ENCODE assay signal across 16 mouse cellular contexts in genomic region chr2:81143600-81143999, GRCm38 (mm10).
DNase-seq lines count a peak whose midpoint lies in the region; ATAC-seq and TF ChIP-seq lines count a peak whose summit lies in the region.
"Had no signal": no experiment of that assay in that cellular context is flagged by ENCODE, and none has a peak within 500 bp of the region (broad histone marks: within the 10 kb centered on the region; RNA-seq: fewer than 3 reads in every experiment).

No protein-coding gene starts in this region.

- H3K27me3 ChIP-seq in kidney, embryonic 14.5 days (ENCODE audit: control insufficient read depth, insufficient read depth, low read length) = no peaks in the 10 kb centered on the region
- no peaks in the 10 kb centered on the region for H3K27me3 ChIP-seq in neural tube, embryonic 12.5 days (replicated peaks)
- H3K27me3 ChIP-seq in neural tube, embryonic 15.5 days (replicated peaks) = no peaks in the 10 kb centered on the region
- H3K27me3 ChIP-seq in hindbrain, postnatal 0 days (ENCODE audit: insufficient read depth, low read length) = no peaks in the 10 kb centered on the region
- no peaks in the 10 kb centered on the region for H3K27me3 ChIP-seq in stomach, embryonic 16.5 days (ENCODE audit: control insufficient read depth, insufficient read depth, low read length)
- H3K27me3 ChIP-seq: embryonic facial prominence, embryonic 15.5 days; Patski had no signal

- no peak overlapping the region for H3K4me3 ChIP-seq in kidney, embryonic 14.5 days (ENCODE audit: low read length)
- H3K4me3 ChIP-seq in neural tube, embryonic 12.5 days = no peak overlapping the region
- H3K4me3 ChIP-seq in neural tube, embryonic 15.5 days (replicated peaks) = no peak overlapping the region
- H3K4me3 ChIP-seq in hindbrain, postnatal 0 days (ENCODE audit: low read length) = no peak overlapping the region
- no peak overlapping the region for H3K4me3 ChIP-seq in stomach, embryonic 16.5 days (replicated peaks; ENCODE audit: low read length)
- H3K4me3 ChIP-seq: embryonic facial prominence, embryonic 15.5 days; gastrocnemius, adult 2 months had no signal

- H3K4me1 ChIP-seq in kidney, embryonic 14.5 days (ENCODE audit: control insufficient read depth, insufficient read depth, low read length) = no peaks in the 10 kb centered on the region
- no peaks in the 10 kb centered on the region for H3K4me1 ChIP-seq in neural tube, embryonic 12.5 days
- peaks cover 2% of the 10 kb centered on the region; the same call in 1 of the 2 replicates for H3K4me1 ChIP-seq in neural tube, embryonic 15.5 days
- H3K4me1 ChIP-seq in hindbrain, postnatal 0 days (ENCODE audit: insufficient read depth, low read length) = no peaks in the 10 kb centered on the region
- H3K4me1 ChIP-seq in stomach, embryonic 16.5 days (ENCODE audit: control insufficient read depth, insufficient read depth, low read length) = no peaks in the 10 kb centered on the region
- H3K4me1 ChIP-seq: embryonic facial prominence, embryonic 15.5 days had no signal

- no peak overlapping the region for H3K4me2 ChIP-seq in kidney, embryonic 14.5 days (replicated peaks; ENCODE audit: low read depth, low read length)
- no peak overlapping the region for H3K4me2 ChIP-seq in neural tube, embryonic 12.5 days (replicated peaks)
- no peak overlapping the region for H3K4me2 ChIP-seq in neural tube, embryonic 15.5 days
- H3K4me2 ChIP-seq in hindbrain, postnatal 0 days (ENCODE audit: low read depth, low read length) = no peak overlapping the region
- no peak overlapping the region for H3K4me2 ChIP-seq in stomach, embryonic 16.5 days (ENCODE audit: low read depth, low read length)
- H3K4me2 ChIP-seq: embryonic facial prominence, embryonic 15.5 days; midbrain, embryonic 11.5 days had no signal

- no peak for TF ChIP-seq CTCF in hindbrain, postnatal 0 days (IDR thresholded peaks at IDR 0.05; ENCODE audit: low read depth)

- no peak overlapping the region for H3K9ac ChIP-seq in kidney, embryonic 14.5 days (ENCODE audit: low read depth, low read length)
- no peak overlapping the region for H3K9ac ChIP-seq in neural tube, embryonic 12.5 days
- H3K9ac ChIP-seq in neural tube, embryonic 15.5 days (replicated peaks) = no peak overlapping the region
- no peak overlapping the region for H3K9ac ChIP-seq in hindbrain, postnatal 0 days (replicated peaks; ENCODE audit: low read length)
- no peak overlapping the region for H3K9ac ChIP-seq in stomach, embryonic 16.5 days (ENCODE audit: low read length)
- H3K9ac ChIP-seq: embryonic facial prominence, embryonic 15.5 days; liver, embryonic 14.5 days had no signal

- H3K9me3 ChIP-seq in kidney, embryonic 14.5 days (ENCODE audit: control insufficient read depth, low read length) = no peaks in the 10 kb centered on the region
- H3K9me3 ChIP-seq in neural tube, embryonic 12.5 days = no peaks in the 10 kb centered on the region
- H3K9me3 ChIP-seq in neural tube, embryonic 15.5 days (replicated peaks) = no peaks in the 10 kb centered on the region
- H3K9me3 ChIP-seq in hindbrain, postnatal 0 days (ENCODE audit: low read length) = no peaks in the 10 kb centered on the region
- no peaks in the 10 kb centered on the region for H3K9me3 ChIP-seq in stomach, embryonic 16.5 days (replicated peaks; ENCODE audit: control insufficient read depth, low read length)
- H3K9me3 ChIP-seq: embryonic facial prominence, embryonic 15.5 days had no signal

- WGBS in kidney, embryonic 14.5 days = 11% methylated on average over 4 of the region's 4 CpGs
- WGBS in neural tube, embryonic 12.5 days = 39% methylated on average over 4 of the region's 4 CpGs
- WGBS in neural tube, embryonic 15.5 days = 28% methylated on average over 4 of the region's 4 CpGs
- 31% methylated on average over 4 of the region's 4 CpGs for WGBS in hindbrain, postnatal 0 days
- 28% methylated on average over 4 of the region's 4 CpGs for WGBS in stomach, embryonic 16.5 days

- no peak overlapping the region for H3K27ac ChIP-seq in kidney, embryonic 14.5 days (ENCODE audit: low read depth, low read length)
- no peak overlapping the region for H3K27ac ChIP-seq in neural tube, embryonic 12.5 days
- H3K27ac ChIP-seq in neural tube, embryonic 15.5 days (replicated peaks) = no peak overlapping the region
- H3K27ac ChIP-seq in hindbrain, postnatal 0 days = no peak overlapping the region
- H3K27ac ChIP-seq in stomach, embryonic 16.5 days (ENCODE audit: low read length) = no peak overlapping the region
- H3K27ac ChIP-seq: embryonic facial prominence, embryonic 15.5 days; gastrocnemius, adult 2 months; liver, embryonic 14.5 days had no signal

- DNase-seq in kidney, adult 9 months = no peak
- DNase-seq in hindbrain, postnatal 0 days (ENCODE audit: low spot score) = peak; percentile 16
- no peak for DNase-seq in right cerebral cortex, postnatal 36 days (ENCODE audit: low spot score in 2 of 2)
- DNase-seq in kidney, postnatal 36 days = no peak
- DNase-seq: adrenal gland, adult 8-10 months; cerebellum, adult 11 months; gastrocnemius, adult 2 months had no signal

- H3K36me3 ChIP-seq in kidney, embryonic 14.5 days (ENCODE audit: control insufficient read depth, insufficient read depth, low read length) = no peaks in the 10 kb centered on the region
- no peaks in the 10 kb centered on the region for H3K36me3 ChIP-seq in neural tube, embryonic 12.5 days
- H3K36me3 ChIP-seq in neural tube, embryonic 15.5 days = no peaks in the 10 kb centered on the region
- H3K36me3 ChIP-seq in hindbrain, postnatal 0 days (ENCODE audit: insufficient read depth, low read length) = no peaks in the 10 kb centered on the region
- H3K36me3 ChIP-seq in stomach, embryonic 16.5 days (ENCODE audit: control insufficient read depth, insufficient read depth, low read length) = no peaks in the 10 kb centered on the region
- H3K36me3 ChIP-seq: embryonic facial prominence, embryonic 15.5 days had no signal

- ATAC-seq in kidney, embryonic 14.5 days (ENCODE audit: low FRiP score, low TSS enrichment) = peak; percentile 90
- ATAC-seq in neural tube, embryonic 12.5 days (ENCODE audit: low FRiP score, low read depth) = peak; percentile 33; the same call in 1 of the 2 replicates
- ATAC-seq in neural tube, embryonic 15.5 days (ENCODE audit: low FRiP score) = no peak
- 0 out of 2 replicates have a peak, but pooled peaks have one; percentile 29 for ATAC-seq in hindbrain, postnatal 0 days
- ATAC-seq in stomach, embryonic 16.5 days (ENCODE audit: insufficient read depth, low FRiP score) = peak; percentile 73; the same call in 1 of the 2 replicates
- ATAC-seq: CD4-positive, CD25-positive, alpha-beta regulatory T cell, adult 4 months; Patski had no signal
